Mouse (Mus musculus): ENCODE results near the gene C1qtnf9.
A peak's percentile ranks its signal among the peaks of the same experiment; 100 is the strongest.

Gene C1qtnf9

GRCm38 (mm10) chr14:60767884-60768283 is at the start of gene C1qtnf9:
Gene C1qtnf9 (plus strand): TSS chr14:60768134.
- no peak for DNase-seq

DNA sequence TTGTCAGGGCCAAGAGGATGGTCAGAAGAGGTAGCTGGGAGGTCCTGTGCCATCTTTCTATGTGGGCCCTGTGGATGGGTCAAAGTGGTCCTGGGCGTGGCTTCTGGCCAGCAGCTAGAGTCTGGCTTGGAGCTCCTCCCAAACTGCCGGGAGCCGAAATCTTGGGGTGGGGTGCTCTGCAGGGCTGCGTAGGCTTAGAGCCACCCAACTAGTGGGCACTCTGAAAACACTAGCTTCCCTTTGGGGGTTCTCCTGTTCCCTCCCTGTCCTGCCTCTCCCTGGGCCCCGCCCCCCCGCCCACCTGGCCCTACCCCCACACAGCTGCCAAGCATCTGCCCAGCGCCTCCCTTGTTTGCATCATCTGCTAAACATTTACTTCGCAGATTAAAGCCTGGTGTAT is 46.6 kb upstream of the C1qtnf9 start:
- DNase-seq, result no peak

DNA sequence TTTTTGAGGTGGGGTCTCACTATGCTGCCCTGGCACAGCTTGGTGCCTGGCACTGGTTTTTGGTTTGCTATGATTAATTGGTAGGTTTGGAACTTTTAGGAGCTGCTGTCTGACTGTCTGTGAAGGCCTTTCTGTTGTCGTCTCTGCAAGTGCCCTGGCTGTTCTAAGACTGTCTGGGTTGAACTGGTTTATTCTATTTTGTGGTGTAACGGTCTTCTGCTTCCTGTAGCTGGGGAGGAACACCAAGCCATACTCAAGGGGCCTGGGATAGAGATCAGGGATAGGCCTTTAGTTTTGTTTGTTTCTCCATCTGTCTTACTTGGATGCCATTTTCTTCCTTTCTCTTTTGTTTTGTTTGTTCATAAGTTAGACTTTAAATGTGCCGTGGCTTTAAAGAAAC is 46.0 kb upstream of the C1qtnf9 start:
- DNase-seq, result no peak

DNA sequence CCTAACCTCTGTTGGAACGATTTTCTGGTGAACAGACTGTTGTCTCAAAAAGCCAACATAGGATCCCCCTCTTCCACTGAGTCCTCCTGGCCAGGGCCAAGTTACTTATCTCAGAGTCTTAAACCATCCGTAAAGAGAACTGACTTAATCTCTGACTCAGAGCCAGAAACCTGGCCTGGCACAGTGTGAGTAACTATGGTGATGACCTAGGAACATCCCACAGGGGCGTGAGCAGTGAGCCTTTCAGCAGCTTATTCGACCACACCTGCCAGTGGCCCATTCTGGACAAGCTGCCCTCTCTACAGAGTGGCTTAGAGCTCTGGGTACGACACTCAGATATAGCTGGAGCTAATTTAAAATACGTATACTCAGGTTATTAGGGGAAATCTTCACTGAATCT is 41.8 kb upstream of the C1qtnf9 start:
- no peak for DNase-seq

GRCm38 (mm10) chr14:60727130-60727529 is 40.8 kb upstream of the C1qtnf9 start:
- no peak for DNase-seq

- no peak for DNase-seq
These were observed 35.9 kb upstream of the C1qtnf9 start for GRCm38 (mm10) chr14:60732081-60732480.

DNA sequence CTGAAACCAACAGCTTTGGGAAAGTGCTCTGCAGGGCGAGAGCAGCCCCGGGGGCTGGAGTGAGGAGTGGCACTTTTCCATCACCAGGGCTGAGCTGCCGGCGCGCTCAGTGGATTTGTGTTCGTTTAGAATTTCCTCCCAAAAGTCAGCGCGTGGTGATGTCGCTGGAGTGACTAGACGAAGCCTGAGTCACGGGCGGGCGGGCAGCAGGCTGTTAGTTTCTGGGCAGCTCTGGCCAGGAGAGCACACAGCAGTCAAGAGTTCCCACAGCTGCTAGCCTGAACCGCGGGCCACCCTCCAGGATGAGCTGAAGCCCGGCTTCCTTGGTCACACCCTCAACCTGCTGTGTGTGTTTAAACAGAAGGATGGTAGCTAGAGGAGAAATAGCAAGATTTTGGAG is 35.1 kb upstream of the C1qtnf9 start:
- peak; percentile 55 for DNase-seq

DNA sequence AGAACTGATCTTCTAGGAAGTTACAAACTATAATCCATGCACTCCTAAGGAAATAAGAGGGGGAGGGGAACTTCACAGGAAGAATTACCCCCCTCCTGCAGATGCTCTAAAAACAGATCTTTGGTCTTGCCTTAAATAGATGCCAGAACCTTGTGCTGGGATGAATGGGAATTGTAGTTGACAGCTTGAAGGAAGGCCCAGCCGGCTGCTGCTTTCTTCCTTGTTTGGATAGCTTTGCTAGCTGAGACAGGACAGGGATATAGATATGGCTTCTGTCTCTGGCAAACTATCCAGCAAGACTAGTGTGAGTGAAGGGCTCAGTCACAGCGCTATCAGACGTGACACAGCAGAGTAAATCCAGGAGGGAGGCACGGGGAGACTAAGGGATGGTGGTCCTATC is 34.2 kb upstream of the C1qtnf9 start:
- no peak for DNase-seq

- DNase-seq, result no peak
These were observed 32.7 kb upstream of the C1qtnf9 start for GRCm38 (mm10) chr14:60735206-60735605.

DNA sequence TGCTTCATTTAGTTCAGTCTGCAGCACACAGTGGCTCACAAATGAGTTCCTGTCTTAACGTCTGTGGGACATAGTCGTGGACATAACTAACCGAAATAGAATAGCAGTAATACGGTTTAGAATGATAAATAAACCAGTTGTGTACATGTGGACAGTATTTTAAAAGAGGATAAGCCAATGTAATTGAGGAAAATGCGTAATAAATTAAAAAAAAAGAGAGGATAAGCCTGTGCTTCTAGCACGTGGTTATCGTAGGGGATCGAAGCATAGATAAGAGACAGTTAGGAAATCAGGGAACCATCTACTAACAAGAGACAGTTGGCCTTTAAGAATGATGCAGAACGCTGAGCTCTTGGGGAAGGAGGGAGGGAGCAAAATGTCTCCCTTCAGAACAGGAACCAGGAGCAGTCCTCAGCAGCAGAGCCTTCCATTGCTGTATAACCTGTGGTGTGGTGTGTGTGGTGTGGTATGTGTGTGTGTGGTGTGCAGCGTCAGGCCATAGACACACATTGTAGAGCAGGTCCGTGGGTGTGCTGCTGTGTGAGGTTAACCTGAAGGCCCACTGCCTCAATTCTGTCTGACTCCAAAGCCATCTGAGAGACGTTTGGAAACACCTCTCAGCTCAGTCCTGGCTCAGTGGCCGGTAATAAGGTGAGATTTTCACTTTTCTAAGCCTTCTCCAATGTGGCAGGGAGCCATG is 31.9 kb upstream of the C1qtnf9 start:
- DNase-seq, result no peak

GRCm38 (mm10) chr14:60736591-60737192 is 31.2 kb upstream of the C1qtnf9 start:
- peak; percentile 20 for DNase-seq

GRCm38 (mm10) chr14:60737202-60737611 is 30.7 kb upstream of the C1qtnf9 start:
- no peak for DNase-seq

DNA sequence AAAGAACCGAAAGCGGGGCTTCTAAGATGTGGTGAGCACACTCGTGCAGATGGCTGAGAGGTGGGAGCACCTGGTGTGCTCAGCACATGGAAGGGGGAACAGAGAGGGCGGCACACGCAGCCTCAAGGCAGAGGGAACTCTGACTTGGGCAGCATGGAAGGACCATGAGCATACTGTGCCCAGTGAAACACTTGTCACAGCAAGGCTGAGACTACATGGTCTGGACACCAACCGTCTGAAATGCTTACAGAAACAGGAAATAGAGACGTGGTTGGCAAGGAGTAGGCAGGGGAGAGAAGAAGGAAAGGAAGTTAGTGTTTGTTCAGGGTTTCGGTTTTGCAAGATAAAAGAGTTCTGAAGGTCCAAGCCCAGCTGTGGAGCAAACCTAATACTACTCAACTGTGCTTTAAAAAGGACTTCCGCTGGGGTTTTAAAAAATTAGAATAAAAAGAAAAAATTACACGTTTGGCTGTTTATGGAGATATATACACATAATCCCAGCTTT is 29.4 kb upstream of the C1qtnf9 start:
- no peak for DNase-seq

DNA sequence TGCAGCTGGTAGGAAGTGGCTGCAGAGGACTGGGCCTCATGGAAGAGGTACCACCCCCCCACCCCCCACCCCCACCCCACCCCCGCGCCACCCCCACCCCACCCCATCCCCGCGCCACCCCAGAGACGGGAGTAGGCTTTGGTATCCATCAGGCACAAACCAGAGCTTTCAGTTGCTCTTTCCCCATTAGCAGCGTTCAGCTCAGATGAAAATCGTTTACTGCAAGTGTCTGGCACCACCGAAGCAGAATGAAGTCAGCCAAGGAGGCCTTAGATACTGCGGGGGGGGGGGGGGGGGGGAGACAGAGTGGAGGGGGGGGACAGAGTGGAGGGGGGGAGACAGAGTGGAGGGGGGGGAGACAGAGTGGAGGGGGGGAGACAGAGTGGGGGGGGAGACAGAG is 28.8 kb upstream of the C1qtnf9 start:
- no peak for DNase-seq

GRCm38 (mm10) chr14:60739616-60740015 is 28.3 kb upstream of the C1qtnf9 start:
- DNase-seq, result no peak

GRCm38 (mm10) chr14:60740507-60740906 is 27.4 kb upstream of the C1qtnf9 start:
- DNase-seq, result no peak

GRCm38 (mm10) chr14:60741033-60741432 is 26.9 kb upstream of the C1qtnf9 start:
- DNase-seq, result no peak

DNA sequence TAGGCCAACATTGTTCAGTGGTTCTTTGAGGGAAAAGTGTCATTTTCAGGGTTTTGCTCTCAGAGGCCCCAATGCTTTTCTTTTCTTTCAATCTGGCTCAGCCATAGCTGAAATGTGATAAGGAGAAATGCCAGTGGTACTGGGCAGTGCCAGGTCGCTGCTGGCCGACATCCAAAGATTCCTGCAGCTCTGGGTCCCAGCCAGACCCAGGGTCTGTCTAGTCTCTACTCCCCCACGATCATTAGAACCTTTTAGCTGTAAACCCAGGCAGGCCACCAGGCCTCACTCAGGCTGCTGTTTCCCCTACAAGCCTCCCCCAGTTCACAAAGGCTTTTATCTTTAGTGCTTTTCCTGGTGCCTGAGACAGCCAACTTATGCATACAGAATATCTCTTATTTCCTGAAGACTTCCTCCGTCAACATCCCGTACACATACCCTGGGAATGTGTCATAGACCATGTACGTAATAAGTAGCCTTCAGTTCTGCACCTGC is 26.4 kb upstream of the C1qtnf9 start:
- DNase-seq, result no peak

GRCm38 (mm10) chr14:60743681-60744080 is 24.3 kb upstream of the C1qtnf9 start:
- no peak for DNase-seq

DNA sequence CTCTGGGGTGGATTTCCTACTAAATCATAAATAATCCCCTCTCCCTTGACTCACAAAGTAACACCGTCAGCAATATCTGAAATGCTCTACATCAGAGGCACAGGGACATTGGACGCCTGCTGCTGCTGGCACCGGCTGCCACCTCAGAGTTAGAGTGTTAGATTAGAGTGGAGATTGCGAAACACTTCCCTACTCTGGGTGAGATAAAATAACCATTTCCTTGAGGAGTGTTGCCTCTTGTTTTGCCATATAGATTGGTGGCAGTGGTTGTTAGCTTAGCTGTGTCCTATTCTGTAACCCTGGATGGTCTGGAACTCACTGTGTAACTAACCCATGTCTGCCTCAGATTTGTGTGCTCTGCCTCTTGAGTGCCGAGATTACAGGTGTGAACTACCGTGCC is 22.7 kb upstream of the C1qtnf9 start:
- DNase-seq, result no peak

DNA sequence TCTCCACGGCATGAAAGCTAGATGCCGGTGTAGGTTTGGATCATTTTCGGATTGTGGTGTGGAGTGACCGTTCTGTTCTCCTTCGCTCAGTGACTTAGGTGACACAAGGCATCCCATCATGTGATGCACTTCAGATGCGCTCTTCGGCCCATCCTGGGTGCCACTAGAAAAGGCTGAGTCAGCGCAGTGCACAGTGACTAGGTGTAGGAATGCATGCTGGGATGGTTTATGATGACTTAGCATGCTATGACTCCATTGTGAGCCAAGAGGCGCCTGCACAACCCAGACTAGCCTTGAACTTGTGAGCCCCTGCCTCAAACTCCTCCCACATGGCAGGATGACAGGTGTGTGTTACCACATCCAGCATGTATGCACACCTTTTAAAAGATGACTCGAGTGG is 21.8 kb upstream of the C1qtnf9 start:
- no peak for DNase-seq

GRCm38 (mm10) chr14:60747154-60747870 is 20.6 kb upstream of the C1qtnf9 start:
- DNase-seq, result no peak

GRCm38 (mm10) chr14:60749880-60750279 is 18.1 kb upstream of the C1qtnf9 start:
- no peak for DNase-seq

DNA sequence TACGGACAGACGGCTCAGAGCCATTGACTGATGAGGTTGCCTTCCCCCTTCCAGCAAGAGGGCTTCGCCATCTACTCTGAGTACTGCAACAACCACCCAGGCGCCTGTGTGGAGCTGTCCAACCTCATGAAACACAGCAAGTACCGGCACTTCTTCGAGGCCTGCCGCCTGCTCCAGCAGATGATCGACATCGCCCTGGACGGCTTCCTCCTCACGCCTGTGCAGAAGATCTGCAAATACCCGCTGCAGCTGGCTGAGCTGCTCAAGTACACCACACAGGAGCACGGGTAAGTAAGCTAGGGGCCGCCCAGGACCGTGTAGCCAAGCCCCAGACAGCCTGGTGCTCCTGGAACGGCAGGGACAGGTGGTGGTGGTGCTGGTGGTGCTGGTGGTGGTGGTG is 16.4 kb upstream of the C1qtnf9 start:
- DNase-seq, result no peak

All from right cerebral cortex, postnatal 25 days (tissue).